Mouse (Mus musculus): ENCODE results near the gene Marveld1. TPM values are rescaled to one million over a fixed set of nuclear protein-coding genes. Genes with fewer than 3 reads are reported as not detected.

The Marveld1 gene
- polyA plus RNA-seq, 1 experiment, result 11.7 TPM

GRCm38 (mm10) chr19:42167489-42167888 is 20.3 kb downstream of the Marveld1 start:
- H3K4me3 ChIP-seq (replicated peaks; ENCODE audit: insufficient read depth, low read depth, low read length), result no peak overlapping the region
- H3K27me3 ChIP-seq (ENCODE audit: control insufficient read depth, insufficient read depth, low read length), result no peaks in the 10 kb centered on the region
- TF ChIP-seq POLR2A (IDR thresholded peaks at IDR 0.05; ENCODE audit: borderline replicate concordance, insufficient read depth, low read length) (no peak), CTCF (IDR thresholded peaks at IDR 0.05; ENCODE audit: borderline replicate concordance, insufficient read depth, low read depth, low read length) (no peak)
- no peak for DNase-seq
- 69% methylated on average over 9 of the region's 9 CpGs for WGBS
- H3K27ac ChIP-seq (ENCODE audit: insufficient read depth, low read length), result no peak overlapping the region
- peaks cover 10% of the 10 kb centered on the region for H3K4me1 ChIP-seq (ENCODE audit: control insufficient read depth, insufficient read depth, low read length)

GRCm38 (mm10) chr19:42169322-42169975 is 22.2 kb downstream of the Marveld1 start:
- TF ChIP-seq POLR2A (IDR thresholded peaks at IDR 0.05; ENCODE audit: borderline replicate concordance, insufficient read depth, low read length) (no peak), CTCF (IDR thresholded peaks at IDR 0.05; ENCODE audit: borderline replicate concordance, insufficient read depth, low read depth, low read length) (no peak)
- Histone ChIP-seq H3K27ac (ENCODE audit: insufficient read depth, low read length) (no peak overlapping the region), H3K27me3 (ENCODE audit: control insufficient read depth, insufficient read depth, low read length) (no peaks in the 10 kb centered on the region), H3K4me3 (replicated peaks; ENCODE audit: insufficient read depth, low read depth, low read length) (peak overlapping the region; percentile 27), H3K4me1 (ENCODE audit: control insufficient read depth, insufficient read depth, low read length) (peaks cover 10% of the 10 kb centered on the region)
- 38% methylated on average over 10 of the region's 10 CpGs for WGBS
- DNase-seq, result peak in 1 of 2 experiments; percentile 41

GRCm38 (mm10) chr19:42170025-42170969 is 23.1 kb downstream of the Marveld1 start:
- H3K27me3 ChIP-seq (ENCODE audit: control insufficient read depth, insufficient read depth, low read length), result no peaks in the 10 kb centered on the region
- TF ChIP-seq POLR2A (IDR thresholded peaks at IDR 0.05; ENCODE audit: borderline replicate concordance, insufficient read depth, low read length) (peak; percentile 91), CTCF (IDR thresholded peaks at IDR 0.05; ENCODE audit: borderline replicate concordance, insufficient read depth, low read depth, low read length) (no peak)
- 1% methylated on average over 56 of the region's 56 CpGs for WGBS

DNA sequence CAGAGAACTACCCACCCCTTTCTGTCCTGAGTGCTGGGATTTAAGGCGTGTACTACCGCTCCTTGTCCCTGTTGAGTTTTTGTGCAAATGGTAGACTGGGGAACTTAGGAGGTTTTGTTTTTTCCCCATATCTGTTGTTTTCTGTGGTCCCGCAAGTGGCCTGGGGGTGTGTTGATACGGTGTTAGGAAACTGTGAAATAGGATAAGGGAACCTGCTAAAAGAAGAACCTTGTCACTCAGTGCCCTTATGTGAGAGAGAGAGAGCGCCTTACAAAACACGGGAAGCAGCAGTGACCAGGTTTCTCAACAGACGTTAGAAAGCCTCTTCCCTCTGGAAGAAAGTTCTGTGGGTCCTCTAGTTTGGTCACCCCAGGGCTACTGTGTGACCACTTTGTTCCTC is 29.6 kb downstream of the Marveld1 start:
- DNase-seq, result no peak
- Histone ChIP-seq H3K27ac (ENCODE audit: insufficient read depth, low read length) (no peak overlapping the region), H3K4me1 (ENCODE audit: control insufficient read depth, insufficient read depth, low read length) (no peaks in the 10 kb centered on the region; the same call in 1 of the 2 replicates), H3K4me3 (replicated peaks; ENCODE audit: insufficient read depth, low read depth, low read length) (no peak overlapping the region), H3K27me3 (ENCODE audit: control insufficient read depth, insufficient read depth, low read length) (no peaks in the 10 kb centered on the region)
- TF ChIP-seq CTCF (IDR thresholded peaks at IDR 0.05; ENCODE audit: borderline replicate concordance, insufficient read depth, low read depth, low read length), result no peak
- no peak for TF ChIP-seq POLR2A (IDR thresholded peaks at IDR 0.05; ENCODE audit: borderline replicate concordance, insufficient read depth, low read length)
- 87% methylated on average over 7 of the region's 7 CpGs for WGBS

More at GRCm38 (mm10) chr19:42170025-42170969, 23.1 kb downstream of the Marveld1 start:
- peak overlapping the region; percentile 72 for H3K27ac ChIP-seq (ENCODE audit: insufficient read depth, low read length)
- peak overlapping the region; percentile 93 for H3K4me3 ChIP-seq (replicated peaks; ENCODE audit: insufficient read depth, low read depth, low read length)
- peaks cover 10% of the 10 kb centered on the region for H3K4me1 ChIP-seq (ENCODE audit: control insufficient read depth, insufficient read depth, low read length)
- peak; percentile 95 to 97 for DNase-seq

- Histone ChIP-seq H3K27me3 (ENCODE audit: control insufficient read depth, insufficient read depth, low read length) (no peaks in the 10 kb centered on the region), H3K27ac (ENCODE audit: insufficient read depth, low read length) (no peak overlapping the region), H3K4me1 (ENCODE audit: control insufficient read depth, insufficient read depth, low read length) (no peaks in the 10 kb centered on the region), H3K4me3 (replicated peaks; ENCODE audit: insufficient read depth, low read depth, low read length) (no peak overlapping the region)
- TF ChIP-seq CTCF (IDR thresholded peaks at IDR 0.05; ENCODE audit: borderline replicate concordance, insufficient read depth, low read depth, low read length) (no peak), POLR2A (IDR thresholded peaks at IDR 0.05; ENCODE audit: borderline replicate concordance, insufficient read depth, low read length) (no peak)
- WGBS, result 91% methylated on average over 2 of the region's 2 CpGs
- no peak for DNase-seq
These were observed 30.3 kb downstream of the Marveld1 start for GRCm38 (mm10) chr19:42177461-42177860.

- 92% methylated on average over 14 of the region's 14 CpGs for WGBS
- H3K27ac ChIP-seq (ENCODE audit: insufficient read depth, low read length), result no peak overlapping the region
- H3K4me3 ChIP-seq (replicated peaks; ENCODE audit: insufficient read depth, low read depth, low read length), result no peak overlapping the region
- TF ChIP-seq POLR2A (IDR thresholded peaks at IDR 0.05; ENCODE audit: borderline replicate concordance, insufficient read depth, low read length) (no peak), CTCF (IDR thresholded peaks at IDR 0.05; ENCODE audit: borderline replicate concordance, insufficient read depth, low read depth, low read length) (no peak)
- DNase-seq, result no peak
- no peaks in the 10 kb centered on the region for H3K27me3 ChIP-seq (ENCODE audit: control insufficient read depth, insufficient read depth, low read length)
- H3K4me1 ChIP-seq (ENCODE audit: control insufficient read depth, insufficient read depth, low read length), result no peaks in the 10 kb centered on the region
These were observed 32.2 kb downstream of the Marveld1 start for GRCm38 (mm10) chr19:42179356-42179755.

- DNase-seq, result no peak
- Histone ChIP-seq H3K27me3 (ENCODE audit: control insufficient read depth, insufficient read depth, low read length) (no peaks in the 10 kb centered on the region), H3K4me1 (ENCODE audit: control insufficient read depth, insufficient read depth, low read length) (no peaks in the 10 kb centered on the region), H3K4me3 (replicated peaks; ENCODE audit: insufficient read depth, low read depth, low read length) (no peak overlapping the region), H3K27ac (ENCODE audit: insufficient read depth, low read length) (no peak overlapping the region)
- TF ChIP-seq CTCF (IDR thresholded peaks at IDR 0.05; ENCODE audit: borderline replicate concordance, insufficient read depth, low read depth, low read length), result peak; percentile 56; the same call in 1 of the 2 replicates
- no peak for TF ChIP-seq POLR2A (IDR thresholded peaks at IDR 0.05; ENCODE audit: borderline replicate concordance, insufficient read depth, low read length)
- WGBS, result 58% methylated on average over 6 of the region's 6 CpGs
These were observed 35.5 kb downstream of the Marveld1 start for GRCm38 (mm10) chr19:42182673-42183072.

Measured in cerebellum, adult 2 months (tissue).